Mouse (Mus musculus) B cell, adult 2 months (primary cell): Measurements from ENCODE around the gene Dgkg.

Experiments
- DNase-seq, 2 experiments: peaks; one replicate each; pipeline ENCODE4 v3.0.0; 2022

The Dgkg gene

DNA sequence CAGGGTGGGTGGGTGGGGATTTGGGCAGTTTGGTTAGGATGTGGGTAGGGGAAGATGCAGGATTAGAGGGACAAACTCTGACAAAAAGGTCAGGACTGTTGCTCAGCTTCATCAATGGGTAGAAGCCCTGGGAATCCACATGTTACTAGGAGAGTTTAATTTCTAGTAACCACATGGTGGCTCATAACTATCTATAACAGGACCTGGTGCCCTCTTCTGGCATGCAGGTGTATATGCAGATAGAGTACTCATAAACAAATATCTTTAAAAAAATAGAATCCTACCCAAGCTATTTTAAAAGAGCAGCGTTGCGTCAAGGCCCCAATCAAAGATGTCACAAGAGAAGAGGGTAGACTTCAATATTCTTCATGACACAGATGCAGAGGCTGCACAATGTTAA lies 63.1 kb downstream of the Dgkg start:
- DNase-seq = peak in 1 of 2 experiments; percentile 10

DNA sequence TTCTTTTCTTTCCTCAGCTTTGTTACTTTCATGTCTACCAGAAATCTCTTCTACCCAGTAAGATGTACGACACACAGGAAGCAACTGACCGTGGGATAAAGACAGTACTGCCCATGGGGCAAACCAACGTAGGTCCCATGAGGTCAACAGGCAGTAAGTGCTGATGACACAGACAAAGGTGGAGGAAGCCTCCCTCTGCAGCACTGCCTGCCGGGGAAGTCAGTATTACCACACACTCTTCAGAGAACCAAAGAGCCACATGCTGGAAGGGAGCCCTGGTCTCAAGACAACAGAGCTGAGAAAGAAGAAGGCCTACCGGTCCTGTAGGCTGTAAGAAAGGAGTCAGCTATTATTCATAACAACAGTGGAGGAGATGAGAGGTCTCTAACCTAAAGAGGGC lies 67.4 kb downstream of the Dgkg start:
- DNase-seq = no peak

DNA sequence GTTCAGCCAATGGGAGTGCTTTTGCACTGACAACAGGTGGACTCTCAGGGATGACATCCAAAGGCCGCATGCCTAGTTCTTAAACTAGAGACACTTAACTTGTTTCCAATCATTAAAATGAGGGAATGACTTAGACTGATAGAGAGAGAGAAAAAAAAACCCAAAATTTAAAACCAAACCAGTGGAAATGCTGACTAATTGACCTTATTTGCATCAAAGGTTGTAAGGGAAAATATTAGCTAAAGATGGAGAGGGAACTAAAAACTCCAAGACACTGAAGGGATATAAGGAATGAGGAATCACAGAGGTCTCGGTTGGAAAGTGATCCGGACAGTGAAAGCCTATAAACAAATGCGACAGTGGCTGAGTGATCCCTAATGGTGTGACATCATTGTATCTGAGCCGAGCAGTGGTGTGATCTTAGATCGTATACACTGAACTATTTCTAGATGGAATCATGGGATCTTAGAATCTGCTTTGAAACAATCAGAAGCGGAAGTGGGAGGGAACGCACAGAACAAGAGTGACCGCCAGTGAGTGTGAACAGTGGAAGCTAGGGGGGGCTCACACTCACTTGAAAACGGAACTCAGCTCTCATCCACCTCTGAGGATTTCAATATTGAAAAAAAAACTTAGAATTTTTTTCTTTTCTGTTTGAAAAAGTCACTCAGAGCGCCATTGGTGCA lies 70.7 kb downstream of the Dgkg start:
- DNase-seq = no peak

DNA sequence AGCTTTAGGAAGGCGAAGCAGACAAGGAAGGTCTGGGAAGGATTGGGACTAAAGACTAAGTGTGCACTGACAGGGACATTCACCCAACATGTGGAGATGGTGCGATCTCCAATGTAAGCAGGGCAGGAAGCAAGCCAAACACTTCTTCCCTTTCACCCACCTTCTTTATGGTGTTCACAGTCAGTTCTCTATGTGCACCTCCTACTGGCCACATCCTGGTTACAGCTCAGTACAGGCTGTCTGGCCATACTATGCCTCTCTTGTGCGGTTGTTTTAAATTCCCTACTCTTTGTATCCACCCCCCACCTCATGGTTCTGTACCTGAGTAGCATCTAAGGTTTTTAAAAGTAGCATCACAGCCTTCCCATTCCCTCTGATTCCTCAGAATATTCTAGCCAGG lies 71.5 kb downstream of the Dgkg start:
- no peak for DNase-seq

DNA sequence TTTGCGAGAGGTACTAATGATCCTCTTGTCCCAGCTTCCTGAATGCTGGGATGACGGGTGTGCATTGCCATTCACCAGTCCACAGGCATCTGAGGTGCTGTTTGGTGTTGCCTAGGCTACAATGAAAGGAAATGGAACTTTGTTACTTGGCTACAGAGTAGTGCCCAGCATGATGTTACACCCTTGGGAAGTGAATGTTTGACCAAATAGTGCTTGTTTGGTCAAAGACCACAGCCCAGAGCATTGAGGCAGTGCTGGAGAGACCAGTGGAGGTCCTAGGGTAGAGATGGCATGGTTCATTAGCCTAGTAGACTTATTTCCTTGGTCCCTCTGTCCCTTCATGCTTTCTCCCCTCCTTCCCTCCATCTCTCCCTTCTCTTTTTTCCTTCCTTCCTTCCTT lies 73.6 kb downstream of the Dgkg start:
- no peak for DNase-seq

DNA sequence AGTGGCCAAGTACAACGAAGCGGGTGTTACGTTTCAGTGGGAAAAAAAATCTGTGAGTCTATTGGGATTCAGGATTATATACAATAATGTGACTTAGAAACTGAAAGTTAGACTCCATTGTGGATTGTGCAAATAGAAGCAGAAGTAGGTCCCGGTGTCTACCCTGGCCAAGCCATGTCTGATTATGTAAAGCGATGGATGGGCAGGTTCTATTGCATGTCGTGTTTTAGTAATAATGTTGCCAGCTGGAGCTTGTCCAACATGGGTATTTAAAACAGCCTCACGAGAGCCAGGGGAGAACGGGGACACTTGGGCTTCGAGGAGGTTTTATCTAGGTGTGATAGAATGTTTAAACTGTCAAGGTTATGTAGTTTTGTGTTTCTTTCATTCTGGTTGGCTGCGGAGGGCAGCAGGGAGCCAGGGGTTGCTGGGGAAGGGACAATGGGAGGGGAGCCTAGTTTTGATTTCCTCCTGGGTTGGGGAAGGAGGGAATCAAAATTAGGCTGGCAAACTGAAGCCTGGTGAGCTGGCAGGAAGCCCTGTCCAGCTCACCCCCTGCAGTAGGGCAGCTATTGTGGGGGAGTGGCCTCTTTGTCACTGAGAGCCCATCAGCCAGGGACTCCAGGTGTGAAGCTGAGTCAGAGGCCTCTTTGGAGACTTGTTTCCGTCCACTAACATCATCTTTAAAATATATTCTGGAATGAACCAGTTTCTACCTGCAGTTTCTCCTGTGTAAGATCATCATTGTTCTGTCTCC lies 74.7 kb downstream of the Dgkg start:
- DNase-seq = no peak

DNA sequence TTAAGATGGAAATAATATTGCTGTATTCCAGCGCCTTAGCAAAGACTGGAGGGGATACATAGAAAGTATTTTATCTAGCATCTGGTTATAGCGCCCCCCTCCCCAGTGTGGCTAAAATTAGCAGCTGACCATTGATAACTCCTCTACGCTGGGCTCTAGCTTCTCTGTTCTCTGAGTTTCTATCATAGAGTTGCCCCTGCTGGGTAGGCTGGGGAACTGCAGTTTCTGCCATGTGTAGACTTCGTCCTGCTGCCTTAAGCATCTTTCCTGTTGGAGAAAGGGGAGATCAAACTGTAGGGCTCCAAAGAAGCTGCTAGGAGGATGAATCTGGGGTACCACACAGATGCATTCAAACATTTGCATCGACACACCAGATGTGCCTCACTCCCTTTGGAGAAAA lies 76.9 kb downstream of the Dgkg start:
- DNase-seq = no peak

DNA sequence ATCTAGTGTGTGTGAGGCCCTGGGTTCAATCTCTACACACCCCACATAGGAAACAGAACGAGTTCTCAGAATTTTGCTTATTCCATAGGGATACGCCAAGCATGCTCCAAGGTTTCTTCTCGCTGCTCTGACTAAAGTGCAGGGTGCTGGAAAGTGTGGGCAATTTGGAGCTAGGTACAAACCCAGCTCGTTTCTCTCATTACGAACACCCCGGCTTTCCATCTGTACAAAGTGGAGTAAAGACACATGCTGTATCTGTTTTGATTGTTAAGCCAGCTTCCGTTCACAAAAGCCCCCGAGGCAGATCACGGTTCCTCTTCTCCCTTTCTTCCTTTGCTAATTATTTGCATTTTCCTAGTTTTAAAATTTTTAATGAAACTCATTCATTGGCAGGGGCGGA lies 78.1 kb downstream of the Dgkg start:
- DNase-seq = no peak

DNA sequence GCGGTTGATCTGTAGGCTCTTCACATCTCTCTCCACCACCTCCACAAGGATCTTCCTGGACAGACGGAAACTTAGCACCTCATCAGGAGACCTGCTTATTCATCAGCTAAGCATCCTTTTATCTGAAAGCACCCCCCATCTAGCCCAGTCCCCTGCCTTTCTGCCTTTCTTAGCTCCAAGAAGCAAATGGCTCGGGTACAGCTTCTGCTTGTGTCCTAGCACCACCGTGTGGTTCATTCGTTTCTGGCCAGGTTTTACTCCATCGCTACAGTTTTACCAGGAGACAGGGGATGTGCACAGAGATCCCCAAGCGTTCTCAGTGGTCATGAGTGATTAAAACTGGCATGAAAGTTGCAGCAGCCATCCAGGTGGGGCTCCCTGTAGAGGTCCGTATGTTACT lies 79.4 kb downstream of the Dgkg start:
- no peak for DNase-seq

DNA sequence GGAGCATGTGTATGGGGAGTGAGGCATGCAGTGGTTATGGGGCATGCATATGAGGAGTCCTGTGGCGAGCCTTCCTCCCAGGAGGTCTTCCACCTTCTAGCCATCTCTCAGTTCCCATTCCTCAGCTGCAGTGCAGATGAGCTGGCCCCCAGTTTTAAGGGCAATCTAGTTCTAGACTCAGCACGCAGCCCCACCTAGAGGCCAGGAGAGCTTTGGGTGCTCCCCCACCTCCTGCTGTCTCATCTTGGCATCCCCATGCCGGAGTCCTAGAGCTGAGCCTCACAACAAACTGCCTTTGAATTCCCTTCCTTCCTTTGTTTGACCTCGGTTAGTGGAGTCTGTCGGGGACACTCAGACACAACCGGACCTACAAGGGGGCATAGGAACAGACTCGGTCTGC lies 82.9 kb downstream of the Dgkg start:
- DNase-seq = no peak

DNA sequence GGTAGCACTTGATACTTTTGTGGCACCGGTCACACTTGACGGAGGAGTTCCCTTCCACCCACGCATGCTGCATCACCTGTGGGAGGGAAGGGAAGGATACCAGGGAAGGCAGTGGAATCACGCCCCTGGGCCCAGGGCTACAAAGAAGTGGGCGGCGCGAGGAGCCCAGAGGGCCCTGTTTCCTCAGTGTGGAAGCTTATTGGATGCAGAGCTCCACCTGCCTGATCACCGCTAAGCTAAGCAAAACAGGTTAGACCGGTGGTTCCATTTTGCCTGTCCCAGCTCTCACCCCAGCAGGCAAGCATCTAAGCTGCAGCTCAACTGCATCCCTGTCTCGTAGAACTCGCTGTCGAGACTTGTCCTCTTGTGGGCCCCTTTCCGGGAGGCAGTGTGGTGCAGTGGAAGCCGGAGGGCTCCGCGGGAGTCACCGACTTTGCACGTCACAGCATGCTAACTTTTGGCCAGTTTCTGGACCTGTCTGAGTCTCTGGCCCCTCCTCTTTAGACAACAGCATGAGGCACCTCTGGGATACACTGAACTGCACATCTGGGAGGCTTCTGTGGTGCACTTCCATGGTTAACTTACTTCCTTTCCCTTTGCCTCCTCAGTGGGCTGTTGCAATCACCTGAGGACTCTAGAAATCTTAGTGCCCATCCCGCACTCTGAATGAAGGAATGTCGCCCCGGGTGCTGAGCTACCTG lies 84.2 kb downstream of the Dgkg start:
- no peak for DNase-seq

DNA sequence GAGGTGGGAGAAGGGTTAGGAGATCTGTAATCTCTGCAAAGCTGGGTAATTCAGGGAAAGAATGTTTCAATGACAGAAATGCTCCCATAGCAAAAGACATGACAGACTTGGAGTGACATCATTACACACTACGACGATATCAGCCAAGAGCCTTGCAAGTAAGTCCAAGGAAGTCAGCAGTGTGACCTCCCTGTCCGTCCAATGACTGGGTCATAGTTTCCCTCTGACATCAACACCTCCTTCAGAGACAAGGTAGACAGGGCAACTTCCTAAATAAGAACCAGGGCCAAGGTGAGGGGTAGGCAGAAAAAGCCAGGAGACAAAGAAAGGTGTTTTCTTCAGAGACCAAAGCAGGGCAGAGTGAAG lies 92.1 kb downstream of the Dgkg start:
- DNase-seq = no peak

DNA sequence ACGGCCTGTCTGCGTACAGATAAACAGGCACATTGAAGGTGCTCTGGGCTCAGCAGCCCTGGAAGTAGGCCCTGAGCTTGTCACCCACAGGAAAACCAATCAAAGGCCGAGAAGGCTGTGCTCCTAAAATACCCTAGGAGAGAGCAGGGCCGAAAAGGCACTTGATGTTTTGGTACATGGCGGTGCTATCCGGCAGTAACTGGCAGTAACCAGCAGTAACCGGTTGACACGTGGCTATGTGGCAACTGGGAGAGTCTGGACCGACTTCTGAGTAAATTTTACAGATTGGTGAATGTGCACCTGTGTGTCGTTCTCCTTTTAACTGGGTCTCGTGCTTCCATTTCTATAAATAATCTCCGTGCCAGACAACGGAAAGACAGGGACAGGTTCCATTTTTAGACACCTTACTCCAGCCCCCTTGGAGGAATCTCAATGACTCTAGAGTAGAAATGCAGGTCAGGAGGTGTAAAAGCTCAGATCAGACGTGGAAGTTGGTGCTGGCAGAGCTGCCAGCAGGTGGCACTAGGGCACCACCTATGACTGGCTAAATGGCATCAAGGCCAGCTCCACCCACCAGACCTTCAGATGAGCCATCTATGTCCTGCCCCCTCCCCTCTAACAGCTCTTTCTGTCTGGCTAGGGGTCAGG lies 92.6 kb downstream of the Dgkg start:
- peak; percentile 75 to 78 for DNase-seq

DNA sequence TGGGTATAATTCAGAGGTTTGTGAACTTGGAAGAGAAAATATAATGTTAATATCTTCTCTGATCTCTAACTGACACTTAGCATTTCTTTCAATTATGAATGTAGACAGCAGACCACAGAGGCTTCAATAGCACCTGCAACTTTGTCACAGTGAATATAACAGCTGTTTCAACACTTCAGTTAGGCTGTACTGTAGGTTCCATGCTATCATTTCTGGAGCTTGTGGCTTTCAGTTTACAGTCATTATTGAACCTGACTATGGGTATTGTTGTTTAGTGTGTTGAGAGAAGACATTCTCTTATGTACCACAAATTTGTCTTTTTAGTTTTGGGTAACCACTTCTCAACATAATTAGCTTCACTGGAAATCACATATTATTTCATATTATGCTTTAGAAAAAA lies 93.4 kb downstream of the Dgkg start:
- no peak for DNase-seq

DNA sequence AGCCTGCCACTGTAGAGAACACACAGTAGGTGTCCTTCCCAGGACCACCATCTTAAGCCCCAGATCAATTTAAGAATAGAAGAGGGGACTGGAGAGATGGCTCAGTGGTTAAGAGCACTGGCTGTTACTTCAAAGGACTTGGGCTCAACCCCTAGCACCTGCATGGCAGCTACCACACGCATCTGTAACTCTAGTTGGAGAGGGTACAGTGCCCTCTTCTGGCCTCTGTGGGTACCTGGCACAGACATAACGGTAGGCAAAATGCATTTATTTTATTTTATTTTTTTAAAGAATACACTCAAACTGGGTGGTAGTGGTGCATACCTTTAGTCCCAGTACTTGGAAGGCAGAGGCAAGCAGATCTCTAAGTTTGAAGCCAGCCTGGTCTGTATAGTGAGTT lies 102.0 kb downstream of the Dgkg start:
- peak; percentile 50 to 52 for DNase-seq

DNA sequence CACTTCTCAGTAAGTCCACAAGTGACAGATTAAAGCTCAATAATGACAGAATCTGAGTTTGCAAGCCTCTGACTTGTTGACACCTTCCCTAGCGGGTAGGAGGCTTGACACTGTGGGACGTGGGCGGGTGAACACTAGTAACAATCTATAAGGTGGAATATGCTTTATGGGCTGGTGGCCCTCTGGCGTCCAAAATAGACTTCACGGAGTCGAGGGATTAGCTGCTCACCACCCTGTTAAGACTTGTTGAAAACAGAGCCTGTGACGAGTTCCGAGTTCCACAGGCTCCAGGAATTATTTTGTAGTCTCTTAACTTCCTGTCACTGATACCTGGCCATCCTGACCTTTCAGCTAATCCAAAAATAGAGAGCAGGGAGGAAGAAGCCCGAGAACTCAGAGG lies 104.7 kb downstream of the Dgkg start:
- DNase-seq = no peak

DNA sequence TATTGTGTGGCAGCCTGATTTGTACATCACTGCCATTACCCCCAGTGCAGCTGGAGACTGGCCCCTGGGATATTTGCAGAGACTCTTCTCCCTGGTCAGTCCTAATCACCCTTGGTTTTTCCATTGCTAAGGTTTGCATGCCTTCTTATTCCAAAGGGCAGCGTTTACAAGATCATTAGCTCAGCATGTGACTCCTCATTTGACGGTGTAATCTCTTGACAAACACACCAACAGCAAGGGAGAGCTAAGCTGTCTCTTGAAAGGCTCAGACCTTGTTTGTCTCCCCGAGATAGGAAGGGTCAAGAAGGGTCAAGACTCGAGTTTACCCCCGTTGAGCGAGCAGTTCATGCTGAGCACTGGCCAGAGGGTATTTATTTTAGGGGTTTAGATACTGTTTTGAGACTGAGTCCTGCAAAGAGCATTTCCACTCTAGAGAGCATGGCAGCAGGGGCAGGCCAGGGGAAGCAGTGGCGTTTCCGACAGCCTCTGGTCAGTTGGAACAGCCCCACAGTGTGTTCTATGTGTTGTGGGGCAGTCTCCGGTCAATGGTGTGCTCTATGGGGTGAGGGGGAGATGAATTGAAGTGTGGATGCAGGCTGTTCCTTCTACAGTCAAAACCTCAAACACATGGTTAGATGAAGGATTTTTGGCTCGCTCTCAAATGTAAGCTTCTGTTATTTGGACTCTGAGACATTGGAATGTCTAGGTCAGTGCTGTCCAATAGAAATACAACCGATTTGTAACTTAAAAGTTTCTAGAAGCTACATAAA lies 105.6 kb downstream of the Dgkg start:
- no peak for DNase-seq

DNA sequence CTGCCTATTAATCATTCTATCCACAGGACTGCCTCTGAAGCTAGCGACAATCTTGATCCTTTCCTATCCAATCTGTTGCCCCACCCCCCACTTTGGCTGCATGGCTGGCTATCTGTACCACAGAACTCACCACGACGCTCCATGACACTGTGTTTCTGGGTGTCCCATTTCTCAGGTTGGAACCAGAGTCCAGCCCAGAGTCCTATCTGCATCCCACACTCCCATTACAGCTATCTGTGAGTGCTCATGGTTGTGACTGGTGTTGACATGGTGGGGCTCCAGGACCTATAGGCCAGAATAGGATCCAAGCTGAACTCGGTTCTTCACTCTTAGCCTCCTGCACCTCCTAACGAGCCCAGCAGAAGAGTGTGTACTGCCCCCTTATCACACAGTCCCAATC lies 107.7 kb downstream of the Dgkg start:
- DNase-seq = no peak

DNA sequence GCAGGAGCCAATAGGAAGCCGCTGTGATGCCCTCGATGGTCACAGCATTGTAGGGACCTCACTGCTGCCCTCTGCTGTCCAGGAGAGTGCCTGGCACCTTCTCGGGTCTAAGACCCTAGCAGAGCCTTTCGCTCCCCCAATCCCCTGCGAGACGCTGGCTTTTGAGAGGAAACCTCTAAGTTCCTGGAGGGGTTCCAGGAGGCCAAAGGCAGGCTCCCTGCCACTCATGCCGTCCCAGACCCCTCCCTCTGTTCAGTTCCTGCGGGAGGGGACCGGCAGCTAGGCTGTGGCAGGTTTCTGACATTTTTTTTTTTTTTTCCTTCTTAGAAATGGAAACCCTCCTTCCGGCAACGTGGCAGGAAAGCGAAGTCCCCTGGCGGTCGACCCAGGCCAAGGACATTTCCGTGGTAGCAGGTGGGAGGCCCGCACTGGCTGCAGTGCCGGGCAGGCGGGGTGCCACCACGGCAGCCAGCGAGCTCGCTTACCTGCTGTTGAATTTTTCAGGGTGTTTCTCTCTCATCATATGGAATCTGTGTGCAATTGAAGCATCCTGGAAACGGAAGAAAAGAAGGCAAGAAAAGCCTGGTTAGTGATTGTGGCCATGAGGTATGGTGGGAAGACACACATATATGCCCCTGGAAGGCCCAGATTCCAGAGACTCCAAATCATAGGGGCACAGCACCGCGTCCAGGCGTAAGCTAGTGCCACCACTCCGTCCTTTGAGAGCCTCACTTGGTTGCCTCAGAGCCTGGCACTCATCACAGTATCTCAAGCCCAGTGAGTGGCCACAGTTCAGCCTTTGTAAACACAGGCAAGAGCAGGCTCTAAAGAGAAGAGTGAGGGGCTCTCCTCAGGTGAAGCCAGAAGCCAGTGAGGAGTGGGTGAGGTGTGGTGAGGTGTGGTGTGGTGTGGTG lies 108.6 kb downstream of the Dgkg start:
- DNase-seq = peak; percentile 88 to 89

DNA sequence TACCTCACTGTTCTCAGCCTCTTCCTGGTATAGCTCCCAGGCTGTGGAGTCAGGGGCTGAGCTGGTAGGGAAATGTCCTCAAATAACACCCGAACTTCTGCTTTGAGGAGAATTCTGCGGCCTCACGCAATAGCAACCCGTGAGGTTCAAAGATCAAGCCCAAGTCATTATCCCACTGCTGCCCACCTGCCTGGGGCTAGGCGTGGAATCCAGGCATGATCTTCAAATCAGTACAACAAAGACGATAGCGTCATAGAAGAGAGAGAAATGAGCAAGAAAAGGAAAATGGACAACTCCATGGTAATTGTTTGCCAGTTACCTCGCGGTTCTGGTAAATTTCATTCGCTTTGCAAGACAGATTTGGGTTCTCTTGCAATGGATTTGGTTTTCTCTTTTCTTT lies 109.3 kb downstream of the Dgkg start:
- no peak for DNase-seq

DNA sequence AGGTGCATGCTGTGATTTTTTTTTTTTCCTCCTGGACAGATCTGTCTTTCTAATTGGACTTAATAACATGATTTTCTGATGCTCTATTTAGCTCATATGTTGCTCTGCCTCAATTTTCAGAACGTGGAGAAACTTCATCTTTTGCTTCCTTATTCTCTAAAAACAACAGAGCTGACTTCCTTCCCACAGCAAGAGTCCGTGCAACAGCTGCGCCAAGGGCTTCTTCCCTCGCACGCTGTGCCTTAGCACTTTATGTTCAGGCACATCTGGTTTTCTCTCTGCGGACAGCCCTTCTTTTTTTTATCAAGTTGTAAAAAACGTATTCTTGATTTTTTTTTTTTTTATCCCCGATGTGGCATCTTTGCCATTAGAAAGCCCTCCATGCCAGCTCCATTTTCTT lies 111.2 kb downstream of the Dgkg start:
- DNase-seq = peak in 1 of 2 experiments; percentile 13
